ENCODE assay signal across 24 mouse cellular contexts in the genomic region with DNA sequence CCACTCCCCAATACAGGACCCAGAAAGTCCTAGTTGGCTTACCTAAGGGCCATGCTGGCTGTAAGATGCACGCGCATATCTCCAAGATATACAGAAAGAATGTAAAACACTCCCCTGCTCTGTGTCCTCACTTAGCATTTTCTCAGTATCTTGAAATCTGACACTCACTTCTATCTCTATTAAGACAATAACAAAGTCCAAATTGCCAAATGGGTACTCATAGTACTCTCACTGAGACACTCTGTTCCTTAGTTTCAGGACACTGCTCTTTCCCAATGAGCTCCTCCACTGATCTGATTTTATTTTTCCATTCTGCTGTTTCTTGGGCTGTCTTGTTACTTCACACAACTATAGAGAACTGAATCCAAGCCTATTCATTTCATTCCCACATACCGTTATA. TPM values are rescaled to one million over a fixed set of nuclear protein-coding genes. Genes with fewer than 3 reads are reported as not detected.
DNase-seq lines count a peak whose midpoint lies in the region; ATAC-seq and TF ChIP-seq lines count a peak whose summit lies in the region.
"Had no signal": no experiment of that assay in that cellular context is flagged by ENCODE, and none has a peak within 500 bp of the region (broad histone marks: within the 10 kb centered on the region; RNA-seq: fewer than 3 reads in every experiment).

No protein-coding gene starts in this region.

- 78% methylated on average over 3 of the region's 3 CpGs for WGBS in intestine, embryonic 15.5 days
- WGBS in intestine, postnatal 0 days, result 61% methylated on average over 3 of the region's 3 CpGs
- WGBS in liver, embryonic 11.5 days, result 87% methylated on average over 3 of the region's 3 CpGs
- 85% methylated on average over 3 of the region's 3 CpGs for WGBS in liver, embryonic 12.5 days (ENCODE audit: insufficient replicate concordance)
- 74% methylated on average over 3 of the region's 3 CpGs for WGBS in liver, postnatal 0 days (ENCODE audit: insufficient replicate concordance)

- H3K9me3 ChIP-seq in intestine, embryonic 15.5 days, result no peaks in the 10 kb centered on the region
- no peaks in the 10 kb centered on the region for H3K9me3 ChIP-seq in intestine, postnatal 0 days (ENCODE audit: control insufficient read depth)
- no peaks in the 10 kb centered on the region for H3K9me3 ChIP-seq in liver, embryonic 11.5 days (ENCODE audit: control insufficient read depth, low read length)
- H3K9me3 ChIP-seq in liver, embryonic 12.5 days (replicated peaks), result no peaks in the 10 kb centered on the region
- no peaks in the 10 kb centered on the region for H3K9me3 ChIP-seq in liver, postnatal 0 days (ENCODE audit: low read length)
- H3K9me3 ChIP-seq: embryonic facial prominence, embryonic 13.5 days; forebrain, embryonic 12.5 days; G1E; heart, embryonic 15.5 days; hindbrain, embryonic 13.5 days had no signal

- H3K36me3 ChIP-seq in intestine, embryonic 15.5 days, result no peaks in the 10 kb centered on the region
- H3K36me3 ChIP-seq in intestine, postnatal 0 days (ENCODE audit: control insufficient read depth, insufficient read depth), result no peaks in the 10 kb centered on the region
- no peaks in the 10 kb centered on the region for H3K36me3 ChIP-seq in liver, embryonic 11.5 days (ENCODE audit: control insufficient read depth, insufficient read depth, low read length)
- no peaks in the 10 kb centered on the region for H3K36me3 ChIP-seq in liver, embryonic 12.5 days
- H3K36me3 ChIP-seq in liver, postnatal 0 days (replicated peaks; ENCODE audit: insufficient read depth, low read length), result no peaks in the 10 kb centered on the region
- H3K36me3 ChIP-seq: embryonic facial prominence, embryonic 13.5 days; forebrain, embryonic 12.5 days; G1E; heart, embryonic 15.5 days; hindbrain, embryonic 13.5 days had no signal

- H3K9ac ChIP-seq in intestine, embryonic 15.5 days, result no peak overlapping the region
- H3K9ac ChIP-seq in intestine, postnatal 0 days (ENCODE audit: low read depth, low read length), result no peak overlapping the region
- no peak overlapping the region for H3K9ac ChIP-seq in liver, embryonic 11.5 days (ENCODE audit: low read depth, low read length)
- H3K9ac ChIP-seq in liver, embryonic 12.5 days, result no peak overlapping the region
- H3K9ac ChIP-seq in liver, postnatal 0 days (replicated peaks), result no peak overlapping the region
- H3K9ac ChIP-seq: embryonic facial prominence, embryonic 13.5 days; forebrain, embryonic 12.5 days; heart, embryonic 15.5 days; hindbrain, embryonic 13.5 days had no signal

- peak; percentile 84 for TF ChIP-seq EP300 in liver, postnatal 0 days (IDR thresholded peaks at IDR 0.05; ENCODE audit: low read depth)

- 0 out of 2 replicates have a peak, but pooled peaks have one; percentile 35 for ATAC-seq in intestine, embryonic 15.5 days
- ATAC-seq in intestine, postnatal 0 days, result no peak
- ATAC-seq in liver, embryonic 11.5 days (replicated peaks; ENCODE audit: low FRiP score), result no peak
- ATAC-seq in liver, embryonic 12.5 days, result no peak
- no peak for ATAC-seq in liver, postnatal 0 days
- no peak for ATAC-seq in megakaryocyte-erythroid progenitor cell, adult 5-6 weeks (replicated peaks; ENCODE audit: low FRiP score, low TSS enrichment, poor library complexity, severe bottlenecking)
- ATAC-seq: CD4-positive, CD25-positive, alpha-beta regulatory T cell, adult 4 months; forebrain, embryonic 16.5 days had no signal

- no peak for TF ChIP-seq CTCF in intestine, postnatal 0 days (IDR thresholded peaks at IDR 0.05; ENCODE audit: low read depth)
- no peak for TF ChIP-seq CTCF in liver, postnatal 0 days (IDR thresholded peaks at IDR 0.05; ENCODE audit: low read depth)

- H3K27me3 ChIP-seq in intestine, embryonic 15.5 days (replicated peaks), result no peaks in the 10 kb centered on the region
- H3K27me3 ChIP-seq in intestine, postnatal 0 days (replicated peaks; ENCODE audit: control insufficient read depth, insufficient read depth, low read length), result no peaks in the 10 kb centered on the region
- H3K27me3 ChIP-seq in liver, embryonic 11.5 days (replicated peaks; ENCODE audit: control insufficient read depth, insufficient read depth, low read length), result no peaks in the 10 kb centered on the region
- no peaks in the 10 kb centered on the region for H3K27me3 ChIP-seq in liver, embryonic 12.5 days (replicated peaks)
- H3K27me3 ChIP-seq in liver, postnatal 0 days (ENCODE audit: insufficient read depth, low read length), result no peaks in the 10 kb centered on the region
- H3K27me3 ChIP-seq: embryonic facial prominence, embryonic 13.5 days; forebrain, embryonic 12.5 days; heart, embryonic 15.5 days; hindbrain, embryonic 13.5 days had no signal

- H3K4me2 ChIP-seq in intestine, embryonic 15.5 days (replicated peaks), result no peak overlapping the region
- no peak overlapping the region for H3K4me2 ChIP-seq in intestine, postnatal 0 days (replicated peaks; ENCODE audit: low read depth)
- H3K4me2 ChIP-seq in liver, embryonic 11.5 days, result 0 out of 2 replicates have a peak overlapping the region, but pooled peaks have one; percentile 24
- no peak overlapping the region for H3K4me2 ChIP-seq in liver, embryonic 12.5 days
- peak overlapping the region; percentile 45 for H3K4me2 ChIP-seq in liver, postnatal 0 days (ENCODE audit: low read depth, low read length)
- H3K4me2 ChIP-seq: embryonic facial prominence, embryonic 13.5 days; forebrain, embryonic 12.5 days; heart, embryonic 11.5 days; heart, embryonic 15.5 days; hindbrain, embryonic 13.5 days had no signal

- DNase-seq in liver, embryonic 11.5 days (ENCODE audit: low spot score), result no peak
- DNase-seq in liver, postnatal 0 days, result no peak
- no peak for DNase-seq in heart, adult 9 months (ENCODE audit: low spot score in 2 of 2)
- DNase-seq: adrenal gland, postnatal 10 days; B cell, adult 2 months; cerebellum, adult 11-12 months; cerebellum, adult 9-10 months; cerebellum, postnatal 25 days; gastrocnemius, postnatal 10 days; heart, adult 18-20 months; heart, postnatal 14 days had no signal

- no peak overlapping the region for H3K27ac ChIP-seq in intestine, embryonic 15.5 days
- H3K27ac ChIP-seq in intestine, postnatal 0 days (ENCODE audit: low read depth, low read length), result no peak overlapping the region
- no peak overlapping the region; the same call in 1 of the 2 replicates for H3K27ac ChIP-seq in liver, embryonic 11.5 days (ENCODE audit: low read depth, low read length)
- H3K27ac ChIP-seq in liver, embryonic 12.5 days, result no peak overlapping the region
- peak overlapping the region; percentile 44 for H3K27ac ChIP-seq in liver, postnatal 0 days (ENCODE audit: low read depth)
- H3K27ac ChIP-seq: embryonic facial prominence, embryonic 13.5 days; forebrain, embryonic 12.5 days; heart, embryonic 15.5 days; hindbrain, embryonic 13.5 days had no signal

- no peak overlapping the region for H3K4me3 ChIP-seq in intestine, embryonic 15.5 days (replicated peaks)
- no peak overlapping the region for H3K4me3 ChIP-seq in intestine, postnatal 0 days (ENCODE audit: low read depth, low read length)
- H3K4me3 ChIP-seq in liver, embryonic 11.5 days (ENCODE audit: low read depth, low read length), result no peak overlapping the region
- no peak overlapping the region for H3K4me3 ChIP-seq in liver, embryonic 12.5 days
- H3K4me3 ChIP-seq in liver, postnatal 0 days (ENCODE audit: low read depth, low read length), result no peak overlapping the region
- H3K4me3 ChIP-seq: embryonic facial prominence, embryonic 13.5 days; forebrain, embryonic 12.5 days; heart, embryonic 15.5 days; hindbrain, embryonic 13.5 days had no signal

- H3K4me1 ChIP-seq in intestine, embryonic 15.5 days (replicated peaks), result 0 out of 2 replicates have a peak, but pooled peaks cover 3% of the 10 kb centered on the region
- no peaks in the 10 kb centered on the region for H3K4me1 ChIP-seq in intestine, postnatal 0 days (replicated peaks; ENCODE audit: control insufficient read depth, insufficient read depth, low read length)
- no peaks in the 10 kb centered on the region for H3K4me1 ChIP-seq in liver, embryonic 11.5 days (replicated peaks; ENCODE audit: control insufficient read depth, insufficient read depth, low read length)
- no peaks in the 10 kb centered on the region for H3K4me1 ChIP-seq in liver, embryonic 12.5 days
- H3K4me1 ChIP-seq in liver, postnatal 0 days (ENCODE audit: insufficient read depth), result 0 out of 2 replicates have a peak, but pooled peaks cover 3% of the 10 kb centered on the region
- H3K4me1 ChIP-seq: embryonic facial prominence, embryonic 13.5 days; forebrain, embryonic 12.5 days; heart, embryonic 15.5 days; hindbrain, embryonic 13.5 days had no signal

RNA-seq across cellular contexts. Expression of gene Shld2, which starts 36.2 kb away (rescaled TPM):
- polyA plus RNA-seq in intestine, embryonic 15.5 days (2015; fragmentation: Nextera tagmentation; extraction: Ambion mirVana), result 6.7 and 7.0 TPM in 2 replicates
- 3.1 and 3.9 TPM in 2 replicates for polyA plus RNA-seq in intestine, postnatal 0 days (2015; fragmentation: Nextera tagmentation; extraction: Ambion mirVana)
- 10.5 and 15.4 TPM in 2 replicates for polyA plus RNA-seq in liver, embryonic 11.5 days (2014; fragmentation: Nextera tagmentation; extraction: Ambion mirVana)
- 8.2 and 9.7 TPM in 2 replicates for polyA plus RNA-seq in liver, embryonic 12.5 days (2016; fragmentation: Nextera tagmentation; extraction: Ambion mirVana)
- 10.7 and 13.6 TPM in 2 replicates for polyA plus RNA-seq in liver, postnatal 0 days (2015; fragmentation: Nextera tagmentation; extraction: Ambion mirVana)
- total RNA-seq in megakaryocyte-erythroid progenitor cell, adult 5-6 weeks (2014; fragmentation: Nextera tagmentation), result 8.0 and 9.1 TPM in 2 replicates
- 17.1 and 18.0 TPM in 2 replicates for total RNA-seq in megakaryocyte-erythroid progenitor cell, adult 5-6 weeks (2017)

RNA-seq across cellular contexts. Expression of gene Glud1, which starts 36.4 kb away (rescaled TPM):
- 90.1 and 91.9 TPM in 2 replicates for polyA plus RNA-seq in intestine, embryonic 15.5 days (2015; fragmentation: Nextera tagmentation; extraction: Ambion mirVana)
- 40.8 TPM in 2 replicates for polyA plus RNA-seq in intestine, postnatal 0 days (2015; fragmentation: Nextera tagmentation; extraction: Ambion mirVana)
- polyA plus RNA-seq in liver, embryonic 11.5 days (2014; fragmentation: Nextera tagmentation; extraction: Ambion mirVana), result 182 and 192 TPM in 2 replicates
- polyA plus RNA-seq in liver, embryonic 12.5 days (2016; fragmentation: Nextera tagmentation; extraction: Ambion mirVana), result 137 and 145 TPM in 2 replicates
- 159 and 163 TPM in 2 replicates for polyA plus RNA-seq in liver, postnatal 0 days (2015; fragmentation: Nextera tagmentation; extraction: Ambion mirVana)
- total RNA-seq in megakaryocyte-erythroid progenitor cell, adult 5-6 weeks (2014; fragmentation: Nextera tagmentation), result 38.5 and 40.5 TPM in 2 replicates
- 34.3 and 37.8 TPM in 2 replicates for total RNA-seq in megakaryocyte-erythroid progenitor cell, adult 5-6 weeks (2017)

RNA-seq across cellular contexts. Expression of gene Syt15, which starts 54.7 kb away (rescaled TPM):
- polyA plus RNA-seq in intestine, embryonic 15.5 days (2015; fragmentation: Nextera tagmentation; extraction: Ambion mirVana), result 0.73 and 1.1 TPM in 2 replicates
- polyA plus RNA-seq in intestine, postnatal 0 days (2015; fragmentation: Nextera tagmentation; extraction: Ambion mirVana), result 1.0 and 1.2 TPM in 2 replicates
- polyA plus RNA-seq in liver, embryonic 11.5 days (2014; fragmentation: Nextera tagmentation; extraction: Ambion mirVana), result 0.21 and 0.29 TPM in 2 replicates
- polyA plus RNA-seq in liver, embryonic 12.5 days (2016; fragmentation: Nextera tagmentation; extraction: Ambion mirVana), result 0.44 TPM in 2 replicates
- polyA plus RNA-seq in liver, postnatal 0 days (2015; fragmentation: Nextera tagmentation; extraction: Ambion mirVana), result 0.07 and 0.11 TPM in 2 replicates
- total RNA-seq in megakaryocyte-erythroid progenitor cell, adult 5-6 weeks (2014; fragmentation: Nextera tagmentation), result not detected in 2 replicates
- total RNA-seq in megakaryocyte-erythroid progenitor cell, adult 5-6 weeks (2017), result not detected in 2 replicates
- total RNA-seq: hematopoietic stem cell, adult 5-6 weeks had no signal
- polyA plus RNA-seq: G1E had no signal

Comparison
In these comparisons a context has a peak if more than half of its experiments do, and no peak if none do; other contexts are left out.
1. H3K4me2 ChIP-seq: peak in liver, embryonic 11.5 days (single experiment) and liver, postnatal 0 days (single experiment); none in intestine, embryonic 15.5 days (single experiment), intestine, postnatal 0 days (single experiment) and liver, embryonic 12.5 days (single experiment).